8 mouse cellular contexts compared by ENCODE assay signal in the genomic region with DNA sequence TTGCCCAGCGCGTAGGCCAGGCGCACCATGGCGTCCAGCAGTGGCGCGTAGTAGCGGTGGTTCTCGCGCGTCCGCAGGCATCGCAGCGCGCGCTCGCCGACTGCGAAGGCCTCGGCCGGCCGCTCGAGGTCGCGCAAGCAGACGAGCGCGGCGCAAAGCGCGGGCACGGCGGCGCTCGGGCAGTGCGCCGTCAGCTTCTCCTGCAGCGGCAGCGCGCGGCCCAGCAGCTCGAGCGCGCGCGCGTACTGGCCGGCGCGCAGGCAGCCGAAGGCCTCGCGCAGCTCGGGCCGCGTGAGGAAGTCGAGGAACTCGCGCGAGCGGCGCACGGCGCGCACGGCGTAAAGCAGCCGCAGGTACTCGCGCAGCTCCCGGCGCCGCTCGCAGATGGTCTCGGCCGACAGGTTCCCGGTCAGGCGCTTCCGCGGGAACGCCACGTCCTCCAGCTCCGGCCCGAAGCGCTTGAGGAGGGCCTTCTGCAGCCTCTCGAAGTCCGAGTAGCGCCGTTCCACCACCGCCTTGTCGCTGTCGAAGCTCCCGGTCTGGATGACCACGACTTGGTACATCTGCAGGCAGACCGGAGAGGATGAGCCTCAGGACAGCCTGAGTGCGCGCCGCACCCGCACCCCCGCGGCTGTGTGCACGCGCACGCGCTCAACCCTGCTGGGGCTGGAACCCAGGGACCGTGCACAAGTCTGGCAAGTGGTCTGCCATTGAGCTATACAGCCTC. TPM values are rescaled to one million over a fixed set of nuclear protein-coding genes. Genes with fewer than 3 reads are reported as not detected.
DNase-seq lines count a peak whose midpoint lies in the region; ATAC-seq and TF ChIP-seq lines count a peak whose summit lies in the region.

No protein-coding gene starts in this region.

- H3K79me2 ChIP-seq in CH12.LX (replicated peaks; ENCODE audit: control insufficient read depth, extremely low read depth, insufficient read depth, poor library complexity, severe bottlenecking) = peaks cover 25% of the 10 kb centered on the region

- H3K4me2 ChIP-seq in CH12.LX (ENCODE audit: insufficient read depth, low read depth, poor library complexity, severe bottlenecking) = no peak overlapping the region
- peak overlapping the region; percentile 90 for H3K4me2 ChIP-seq in forebrain, embryonic 14.5 days (ENCODE audit: low read length)
- H3K4me2 ChIP-seq in heart, postnatal 0 days (ENCODE audit: low read depth, low read length) = peak overlapping the region; percentile 70
- H3K4me2 ChIP-seq in liver, embryonic 14.5 days (ENCODE audit: low read depth) = peak overlapping the region; percentile 42

- peak overlapping the region; percentile 4; the same call in 1 of the 2 replicates for H3K27ac ChIP-seq in CH12.LX (ENCODE audit: insufficient read depth, low read depth)
- peak overlapping the region; percentile 54 for H3K27ac ChIP-seq in forebrain, embryonic 14.5 days (ENCODE audit: low read depth, low read length)
- H3K27ac ChIP-seq in heart, postnatal 0 days (ENCODE audit: low read depth) = no peak overlapping the region
- H3K27ac ChIP-seq in liver, embryonic 14.5 days = no peak overlapping the region
- H3K27ac ChIP-seq in olfactory bulb, adult 2 months (ENCODE audit: insufficient read depth, low read depth, low read length) = peak overlapping the region; percentile 28; the same call in 1 of the 2 replicates

- no peak for TF ChIP-seq EP300 in CH12.LX (IDR thresholded peaks at IDR 0.05; ENCODE audit: low read length)
- no peak for TF ChIP-seq EP300 in heart, postnatal 0 days (IDR thresholded peaks at IDR 0.05; ENCODE audit: low read depth)
- no peak for TF ChIP-seq EP300 in liver, embryonic 14.5 days (IDR thresholded peaks at IDR 0.05; ENCODE audit: low read depth)

- H3K36me3 ChIP-seq in CH12.LX (replicated peaks in 1 of 2; ENCODE audit: control insufficient read depth in 1 of 2, insufficient read depth in 1 of 2, low read length in 1 of 2) = peaks cover 78 to 98% of the 10 kb centered on the region in 2 experiments
- H3K36me3 ChIP-seq in forebrain, embryonic 14.5 days (ENCODE audit: control insufficient read depth, insufficient read depth, low read length) = no peaks in the 10 kb centered on the region
- H3K36me3 ChIP-seq in heart, postnatal 0 days (replicated peaks; ENCODE audit: control insufficient read depth, insufficient read depth, low read length) = no peaks in the 10 kb centered on the region
- H3K36me3 ChIP-seq in liver, embryonic 14.5 days (replicated peaks; ENCODE audit: control insufficient read depth, insufficient read depth, low read depth) = no peaks in the 10 kb centered on the region

- dilution Hi-C loops in CH12.LX (cut with MboI; ENCODE audit: extremely low pct_ligation_motif_present, extremely low pct_unique_long_range_greater_than_20kb, low sequenced_read_pairs) = no loop called here

- no peak for DNase-seq in CH12.LX (ENCODE audit: extremely low read depth)
- peak; percentile 93 for DNase-seq in forebrain, embryonic 14.5 days (ENCODE audit: low spot score)
- DNase-seq in heart, postnatal 0 days (ENCODE audit: low spot score) = peak; percentile 80
- DNase-seq in kidney, postnatal 36 days = peak; percentile 70 to 84
- DNase-seq in liver, embryonic 14.5 days (ENCODE audit: low read depth in 3 of 3, low spot score in 3 of 3) = peak in 1 of 3 experiments; percentile 18
- peak; percentile 74 to 80 for DNase-seq in urinary bladder, postnatal 4 days (ENCODE audit: low spot score in 2 of 2)

- peaks cover 26 to 82% of the 10 kb centered on the region in 2 experiments for H3K4me1 ChIP-seq in CH12.LX (ENCODE audit: control insufficient read depth in 1 of 2, insufficient read depth in 2 of 2)
- peaks cover 5% of the 10 kb centered on the region; the same call in 1 of the 2 replicates for H3K4me1 ChIP-seq in forebrain, embryonic 14.5 days (ENCODE audit: control insufficient read depth, insufficient read depth, low read length)
- peaks cover 7% of the 10 kb centered on the region; the same call in 1 of the 2 replicates for H3K4me1 ChIP-seq in heart, postnatal 0 days (ENCODE audit: control insufficient read depth, insufficient read depth)
- no peaks in the 10 kb centered on the region for H3K4me1 ChIP-seq in liver, embryonic 14.5 days (replicated peaks; ENCODE audit: control insufficient read depth in 2 of 2, insufficient read depth in 2 of 2, low read length in 1 of 2)
- H3K4me1 ChIP-seq in olfactory bulb, adult 2 months (ENCODE audit: control insufficient read depth, insufficient read depth, low read length) = peaks cover 9% of the 10 kb centered on the region; the same call in 1 of the 2 replicates

- H3K9me3 ChIP-seq in CH12.LX (replicated peaks; ENCODE audit: low read length) = peaks cover 27% of the 10 kb centered on the region
- no peaks in the 10 kb centered on the region for H3K9me3 ChIP-seq in forebrain, embryonic 14.5 days (replicated peaks; ENCODE audit: control insufficient read depth, low read length)
- no peaks in the 10 kb centered on the region for H3K9me3 ChIP-seq in heart, postnatal 0 days (replicated peaks; ENCODE audit: control insufficient read depth, low read length)
- H3K9me3 ChIP-seq in liver, embryonic 14.5 days (ENCODE audit: control insufficient read depth, low read length) = no peaks in the 10 kb centered on the region

- H3K27me3 ChIP-seq in CH12.LX (replicated peaks) = no peaks in the 10 kb centered on the region
- 0 out of 2 replicates have a peak, but pooled peaks cover 2% of the 10 kb centered on the region for H3K27me3 ChIP-seq in forebrain, embryonic 14.5 days (replicated peaks; ENCODE audit: control insufficient read depth, insufficient read depth, low read length)
- H3K27me3 ChIP-seq in heart, postnatal 0 days (ENCODE audit: control insufficient read depth, insufficient read depth, low read length) = peaks cover 28% of the 10 kb centered on the region
- peaks cover 14% of the 10 kb centered on the region for H3K27me3 ChIP-seq in liver, embryonic 14.5 days (ENCODE audit: control insufficient read depth, insufficient read depth, low read length)

- peak overlapping the region in 1 of 3 experiments; percentile 17 for H3K4me3 ChIP-seq in CH12.LX (replicated peaks in 1 of 3; ENCODE audit: low read depth in 2 of 3, low read length in 2 of 3, poor library complexity in 1 of 3)
- peak overlapping the region; percentile 53 for H3K4me3 ChIP-seq in forebrain, embryonic 14.5 days (ENCODE audit: low read depth, low read length)
- H3K4me3 ChIP-seq in heart, postnatal 0 days (ENCODE audit: low read depth, low read length) = peak overlapping the region; percentile 48
- peak overlapping the region; percentile 12; a peak in 3 of 4 replicates for H3K4me3 ChIP-seq in liver, embryonic 14.5 days (ENCODE audit: insufficient read depth in 1 of 2, low read depth in 2 of 2, low read length in 2 of 2)
- peak overlapping the region; percentile 48 for H3K4me3 ChIP-seq in olfactory bulb, adult 2 months (ENCODE audit: insufficient read depth, low read depth, low read length)

- in situ Hi-C loops in CH12.LX (cut with MboI; ENCODE audit: low pct_ligation_motif_present, low pct_unique_long_range_greater_than_20kb, low sequenced_read_pairs) = loop anchor here (10.0 kb wide), 1 partner anchor 253 kb away; no protein-coding TSS in a partner anchor

- ATAC-seq in cerebellum, adult (ENCODE audit: insufficient number of reproducible peaks, low FRiP score, low TSS enrichment) = peak; percentile 24
- ATAC-seq in forebrain, embryonic 14.5 days = peak; percentile 86
- peak; percentile 78 for ATAC-seq in heart, postnatal 0 days (ENCODE audit: insufficient read depth, low read depth)
- ATAC-seq in liver, embryonic 14.5 days (ENCODE audit: insufficient read depth) = peak; percentile 60

- TF ChIP-seq CTCF in CH12.LX (conservative IDR thresholded peaks at IDR 0.05 in 1 of 2, IDR thresholded peaks at IDR 0.05 in 1 of 2; ENCODE audit: low read depth in 2 of 2, low read length in 2 of 2) = no peak
- no peak for TF ChIP-seq CTCF in heart, postnatal 0 days (IDR thresholded peaks at IDR 0.05; ENCODE audit: low read depth)
- TF ChIP-seq CTCF in liver, embryonic 14.5 days (IDR thresholded peaks at IDR 0.05; ENCODE audit: low read depth) = no peak
- TF ChIP-seq CTCF in olfactory bulb, adult 2 months (IDR thresholded peaks at IDR 0.05; ENCODE audit: insufficient read depth, low read depth, low read length) = no peak

- WGBS in forebrain, embryonic 14.5 days = under 1% methylated on average over 99 of the region's 105 CpGs
- 6% methylated on average over 93 of the region's 105 CpGs for WGBS in heart, postnatal 0 days
- WGBS in liver, embryonic 14.5 days (ENCODE audit: insufficient replicate concordance) = 1% methylated on average over 96 of the region's 105 CpGs
- WGBS in olfactory bulb, adult 2 months = 7% methylated on average over 105 of the region's 105 CpGs

- TF ChIP-seq RAD21 in CH12.LX (IDR thresholded peaks at IDR 0.05; ENCODE audit: low read depth, low read length) = no peak

- no peak for TF ChIP-seq POLR2A in CH12.LX (IDR thresholded peaks at IDR 0.05; ENCODE audit: low read depth, low read length)
- peak; percentile 88 for TF ChIP-seq POLR2A in olfactory bulb, adult 2 months (IDR thresholded peaks at IDR 0.05; ENCODE audit: insufficient read depth, low read depth, low read length)

- H3K9ac ChIP-seq in CH12.LX (ENCODE audit: insufficient read depth, low read depth) = no peak overlapping the region
- H3K9ac ChIP-seq in forebrain, embryonic 14.5 days (ENCODE audit: low read length) = peak overlapping the region; percentile 78
- peak overlapping the region; percentile 46; the same call in 1 of the 2 replicates for H3K9ac ChIP-seq in heart, postnatal 0 days (replicated peaks; ENCODE audit: low read depth, low read length)
- H3K9ac ChIP-seq in liver, embryonic 14.5 days (replicated peaks) = no peak overlapping the region

RNA-seq across cellular contexts. Expression of a gene that starts 8.5 kb away (rescaled TPM):
- total RNA-seq in CH12.LX (2012; rRNA removed) (112 and 117 TPM in 2 replicates), CH12.LX (2014; rRNA removed) (69.1 and 69.9 TPM in 2 replicates)
- polyA plus RNA-seq in CH12.LX (2012; ENCODE audit: insufficient read length, low read depth) = 93.1 and 105 TPM in 2 replicates
- polyA plus RNA-seq in forebrain, embryonic 14.5 days (2014; fragmentation: Nextera tagmentation; extraction: Ambion mirVana) = 1.2 and 1.7 TPM in 2 replicates
- total RNA-seq in heart, postnatal 0 days (2014; rRNA removed; ENCODE audit: low replicate concordance) = 1.7 and 7.3 TPM in 2 replicates
- 1.7 and 2.0 TPM in 2 replicates for polyA plus RNA-seq in heart, postnatal 0 days (2015; fragmentation: Nextera tagmentation; extraction: Ambion mirVana)
- 2.5 and 2.6 TPM in 2 replicates for polyA plus RNA-seq in liver, embryonic 14.5 days (2012; rRNA removed)
- polyA plus RNA-seq in liver, embryonic 14.5 days (2014; fragmentation: Nextera tagmentation; extraction: Ambion mirVana) = 2.7 and 3.0 TPM in 2 replicates
- polyA plus RNA-seq in olfactory bulb, adult 2 months (2012; ENCODE audit: insufficient read depth, insufficient read length, low replicate concordance, missing spikeins) = not detected in 2 replicates

RNA-seq across cellular contexts. Expression of a gene that starts 19.7 kb away (rescaled TPM):
- 10.9 and 11.7 TPM in 2 replicates for total RNA-seq in CH12.LX (2012; rRNA removed)
- total RNA-seq in CH12.LX (2014; rRNA removed) = 3.5 and 4.3 TPM in 2 replicates
- 7.5 and 7.7 TPM in 2 replicates for polyA plus RNA-seq in CH12.LX (2012; ENCODE audit: insufficient read length, low read depth)
- 0.09 and 0.11 TPM in 2 replicates for polyA plus RNA-seq in forebrain, embryonic 14.5 days (2014; fragmentation: Nextera tagmentation; extraction: Ambion mirVana)
- 0.54 TPM in 1 of 2 replicates, not detected in the other for total RNA-seq in heart, postnatal 0 days (2014; rRNA removed; ENCODE audit: low replicate concordance)
- 0.10 and 0.14 TPM in 2 replicates for polyA plus RNA-seq in heart, postnatal 0 days (2015; fragmentation: Nextera tagmentation; extraction: Ambion mirVana)
- 0.02 and 0.04 TPM in 2 replicates for polyA plus RNA-seq in liver, embryonic 14.5 days (2012; rRNA removed)
- polyA plus RNA-seq in liver, embryonic 14.5 days (2014; fragmentation: Nextera tagmentation; extraction: Ambion mirVana) = 0.05 TPM in 1 of 2 replicates, not detected in the other
- not detected in 2 replicates for polyA plus RNA-seq in olfactory bulb, adult 2 months (2012; ENCODE audit: insufficient read depth, insufficient read length, low replicate concordance, missing spikeins)

Comparison
In these comparisons a context has a peak if more than half of its experiments do, and no peak if none do; other contexts are left out.
1. H3K27ac ChIP-seq: peak in CH12.LX (single experiment), forebrain, embryonic 14.5 days (single experiment) and olfactory bulb, adult 2 months (single experiment); none in heart, postnatal 0 days (single experiment) and liver, embryonic 14.5 days (single experiment).
2. H3K9ac ChIP-seq: peak in forebrain, embryonic 14.5 days (single experiment) and heart, postnatal 0 days (single experiment); none in CH12.LX (single experiment) and liver, embryonic 14.5 days (single experiment).
3. ATAC-seq: peak in every context shown above with its lines; median percentile 86 in forebrain, embryonic 14.5 days; 78 in heart, postnatal 0 days; 60 in liver, embryonic 14.5 days; 24 in cerebellum, adult.